Mouse (Mus musculus): ENCODE measurements around the gene Prkg1. TPM values are rescaled to one million over a fixed set of nuclear protein-coding genes. Genes with fewer than 3 reads are reported as not detected.
A peak's percentile ranks its signal among the peaks of the same experiment; 100 is the strongest.
"Not testable (repeated sequence)": the region's sequence is repeated elsewhere in the genome, so short reads cannot be mapped to it uniquely, and the experiment has no call there.

Gene Prkg1
- polyA plus RNA-seq, 1 experiment from 2014 or later, result 2.5 TPM

- H3K79me2 ChIP-seq (ENCODE audit: inconsistent target), result no peaks in the 10 kb centered on the region
- H3K36me3 ChIP-seq (ENCODE audit: inconsistent target), result no peaks in the 10 kb centered on the region
- no peak overlapping the region for H3K4me3 ChIP-seq (ENCODE audit: inconsistent target)
- 87% methylated on average over 2 of the region's 2 CpGs for WGBS (ENCODE audit: missing documents)
- H3K27ac ChIP-seq, result no peak overlapping the region
These were observed 473.6 kb downstream of the Prkg1 start for GRCm38 (mm10) chr19:31291231-31291630.

- no peaks in the 10 kb centered on the region for H3K36me3 ChIP-seq (ENCODE audit: inconsistent target)
- 98% methylated on average over 3 of the region's 3 CpGs for WGBS (ENCODE audit: missing documents)
- no peaks in the 10 kb centered on the region for H3K79me2 ChIP-seq (ENCODE audit: inconsistent target)
- no peak overlapping the region for H3K27ac ChIP-seq
- H3K4me3 ChIP-seq (ENCODE audit: inconsistent target), result no peak overlapping the region
These were observed 480.3 kb downstream of the Prkg1 start for GRCm38 (mm10) chr19:31284581-31284980.

DNA sequence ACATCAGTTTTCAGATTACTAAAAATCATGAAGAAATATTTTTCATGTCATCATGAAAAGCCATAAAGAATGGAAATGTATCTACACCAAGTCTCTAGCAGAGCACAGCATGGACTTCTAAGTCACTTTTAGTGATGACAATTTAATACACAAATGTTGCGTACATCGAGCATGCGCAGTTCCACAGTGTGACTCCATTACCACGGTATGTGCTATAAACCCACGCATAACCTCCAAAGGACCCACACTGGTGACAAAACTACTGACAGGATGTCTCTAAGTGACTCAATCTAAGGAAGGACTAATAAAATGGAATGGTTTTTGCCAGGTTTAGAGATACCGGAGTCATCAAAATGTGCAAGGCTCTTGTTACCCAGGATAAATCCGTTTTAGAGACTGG lies 480.7 kb downstream of the Prkg1 start:
- H3K27ac ChIP-seq, result no peak overlapping the region
- H3K36me3 ChIP-seq (ENCODE audit: inconsistent target), result no peaks in the 10 kb centered on the region
- H3K4me3 ChIP-seq (ENCODE audit: inconsistent target), result no peak overlapping the region
- no peaks in the 10 kb centered on the region for H3K79me2 ChIP-seq (ENCODE audit: inconsistent target)
- WGBS (ENCODE audit: missing documents), result 95% methylated on average over 7 of the region's 7 CpGs

GRCm38 (mm10) chr19:31283617-31284016 lies 481.2 kb downstream of the Prkg1 start:
- no peak overlapping the region for H3K4me3 ChIP-seq (ENCODE audit: inconsistent target)
- no peak overlapping the region for H3K27ac ChIP-seq
- WGBS (ENCODE audit: missing documents), result 94% methylated on average over 2 of the region's 2 CpGs
- H3K79me2 ChIP-seq (ENCODE audit: inconsistent target), result no peaks in the 10 kb centered on the region
- no peaks in the 10 kb centered on the region for H3K36me3 ChIP-seq (ENCODE audit: inconsistent target)

DNA sequence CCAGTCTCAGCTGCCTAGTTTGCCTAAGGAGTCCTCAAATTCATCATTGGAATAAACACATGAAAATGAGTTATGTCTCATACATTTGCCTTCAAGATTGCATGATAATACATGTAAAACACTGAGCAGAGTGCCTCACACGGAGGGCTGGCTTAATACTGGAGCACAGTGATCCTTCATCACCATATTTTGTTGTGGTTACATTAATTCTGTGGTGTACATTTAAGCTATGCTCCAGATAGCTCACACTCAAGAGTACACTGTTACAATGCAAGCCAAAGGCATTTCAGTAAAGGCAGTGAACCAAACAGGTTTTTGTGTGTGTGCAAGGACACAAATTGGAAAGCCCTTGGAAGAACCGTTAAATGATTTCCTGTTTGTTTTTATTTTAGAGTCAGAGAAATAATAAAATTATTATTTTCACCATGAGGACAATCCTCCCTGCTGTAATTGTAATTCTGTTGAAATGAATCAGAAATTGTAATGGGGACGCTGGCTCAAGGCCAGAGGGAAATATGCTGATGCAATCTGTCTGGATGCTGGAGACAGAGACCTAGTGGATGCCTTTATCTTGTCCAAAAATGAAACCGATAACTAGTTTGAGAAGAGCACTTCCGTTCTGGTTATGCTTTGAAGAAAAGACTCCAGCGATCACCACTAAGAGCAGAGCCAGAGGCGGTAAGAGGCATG lies 484.9 kb downstream of the Prkg1 start:
- H3K4me3 ChIP-seq (ENCODE audit: inconsistent target), result no peak overlapping the region
- no peaks in the 10 kb centered on the region for H3K79me2 ChIP-seq (ENCODE audit: inconsistent target)
- 81% methylated on average over 7 of the region's 7 CpGs for WGBS (ENCODE audit: missing documents)
- no peaks in the 10 kb centered on the region for H3K36me3 ChIP-seq (ENCODE audit: inconsistent target)
- H3K27ac ChIP-seq, result no peak overlapping the region

GRCm38 (mm10) chr19:31262438-31262837 lies 502.4 kb downstream of the Prkg1 start:
- no peak overlapping the region for H3K4me3 ChIP-seq (ENCODE audit: inconsistent target)
- H3K36me3 ChIP-seq (ENCODE audit: inconsistent target), result no peaks in the 10 kb centered on the region
- 92% methylated on average over 1 of the region's 1 CpGs for WGBS (ENCODE audit: missing documents)
- H3K27ac ChIP-seq, result no peak overlapping the region
- H3K79me2 ChIP-seq (ENCODE audit: inconsistent target), result no peaks in the 10 kb centered on the region

DNA sequence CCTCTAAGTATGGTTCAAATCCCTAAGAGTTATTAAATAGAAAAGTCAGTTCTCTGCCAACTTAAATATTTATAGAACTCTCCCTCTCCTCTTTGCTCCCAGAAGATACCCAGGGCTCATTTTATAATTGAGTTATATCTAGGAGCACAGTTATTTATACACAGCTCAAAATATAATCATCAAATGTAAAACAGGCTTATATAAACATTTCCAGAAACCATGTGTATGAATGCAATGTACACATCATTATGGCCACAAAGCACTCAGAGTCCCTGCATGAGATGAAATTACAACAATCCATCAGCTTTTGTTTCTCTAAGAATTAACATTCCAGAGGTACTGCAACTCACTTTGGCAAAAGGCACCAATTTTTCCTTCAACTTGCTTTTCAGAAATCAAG lies 504.3 kb downstream of the Prkg1 start:
- Histone ChIP-seq H3K36me3 (ENCODE audit: inconsistent target) (no peaks in the 10 kb centered on the region), H3K27ac (no peak overlapping the region), H3K79me2 (ENCODE audit: inconsistent target) (no peaks in the 10 kb centered on the region), H3K4me3 (ENCODE audit: inconsistent target) (no peak overlapping the region)

- Histone ChIP-seq H3K27ac (no peak overlapping the region), H3K36me3 (ENCODE audit: inconsistent target) (no peaks in the 10 kb centered on the region), H3K79me2 (ENCODE audit: inconsistent target) (no peaks in the 10 kb centered on the region), H3K4me3 (ENCODE audit: inconsistent target) (no peak overlapping the region)
- WGBS (ENCODE audit: missing documents), result 95% methylated on average over 2 of the region's 2 CpGs
These were observed 509.1 kb downstream of the Prkg1 start for GRCm38 (mm10) chr19:31255780-31256179.

DNA sequence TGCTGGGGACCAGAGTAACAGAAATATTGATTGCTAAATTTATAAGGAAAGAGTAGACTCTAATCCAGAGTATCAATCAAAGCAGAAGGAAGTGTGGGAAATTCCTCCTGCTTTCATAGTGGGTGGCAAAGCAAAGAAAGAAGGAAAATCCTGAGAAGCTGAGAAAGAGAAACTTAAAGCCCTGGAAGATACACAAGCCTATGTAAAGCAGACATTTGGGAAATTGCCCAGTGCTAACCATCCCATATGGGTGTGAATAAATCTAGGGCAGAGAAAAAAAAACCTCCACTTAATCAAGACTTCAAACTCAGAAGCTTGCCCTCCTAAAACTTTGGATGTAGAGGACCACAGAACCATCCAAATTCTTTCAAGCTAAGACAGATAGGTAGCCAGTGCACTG lies 532.4 kb downstream of the Prkg1 start:
- no peaks in the 10 kb centered on the region for H3K36me3 ChIP-seq (ENCODE audit: inconsistent target)
- no peak overlapping the region for H3K27ac ChIP-seq
- no peak overlapping the region for H3K4me3 ChIP-seq (ENCODE audit: inconsistent target)
- no peaks in the 10 kb centered on the region for H3K79me2 ChIP-seq (ENCODE audit: inconsistent target)

DNA sequence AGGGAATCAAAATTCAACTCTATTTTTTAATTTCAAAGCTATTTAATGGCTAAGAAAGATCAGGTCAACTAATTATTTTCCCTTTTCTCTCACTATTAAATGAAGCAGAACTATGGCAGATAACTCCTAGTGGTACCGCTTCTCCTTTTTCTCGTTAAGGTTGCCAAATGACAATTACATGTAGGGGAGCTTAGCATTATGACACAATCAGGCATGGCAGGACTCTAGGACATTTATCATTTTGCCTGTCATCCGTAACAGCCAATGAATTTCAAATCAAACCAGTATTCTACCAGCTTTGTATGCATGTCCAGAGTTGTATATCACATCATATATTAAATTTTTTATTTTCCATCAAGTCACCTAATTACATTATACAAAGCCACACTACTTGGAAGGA lies 536.4 kb downstream of the Prkg1 start:
- H3K36me3 ChIP-seq (ENCODE audit: inconsistent target), result no peaks in the 10 kb centered on the region
- no peak overlapping the region for H3K4me3 ChIP-seq (ENCODE audit: inconsistent target)
- WGBS (ENCODE audit: missing documents), result 32% methylated on average over 3 of the region's 3 CpGs
- H3K27ac ChIP-seq, result no peak overlapping the region
- no peaks in the 10 kb centered on the region for H3K79me2 ChIP-seq (ENCODE audit: inconsistent target)

DNA sequence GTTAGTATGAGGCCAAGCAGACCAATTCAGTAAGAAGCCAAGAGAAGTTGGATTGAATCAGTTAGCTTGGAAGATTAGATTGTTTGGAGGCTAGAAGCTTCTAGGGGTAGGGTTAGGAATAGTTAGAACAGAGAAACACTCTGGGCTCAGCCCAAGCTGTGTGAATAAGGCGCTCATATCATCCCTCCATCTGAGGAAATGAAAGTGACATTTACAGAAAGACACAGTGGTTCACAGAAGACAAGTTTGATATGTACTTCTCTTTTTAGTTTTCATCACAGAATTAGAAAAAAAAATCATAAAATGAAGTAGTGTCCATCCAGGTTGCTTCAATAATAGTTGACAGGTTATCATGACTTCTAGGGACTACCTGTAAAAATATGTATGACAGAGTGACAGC lies 541.4 kb downstream of the Prkg1 start:
- Histone ChIP-seq H3K27ac (no peak overlapping the region), H3K36me3 (ENCODE audit: inconsistent target) (no peaks in the 10 kb centered on the region), H3K4me3 (ENCODE audit: inconsistent target) (no peak overlapping the region), H3K79me2 (ENCODE audit: inconsistent target) (no peaks in the 10 kb centered on the region)
- 38% methylated on average over 1 of the region's 1 CpGs for WGBS (ENCODE audit: missing documents)

GRCm38 (mm10) chr19:31219261-31219660 lies 545.6 kb downstream of the Prkg1 start:
- H3K36me3 ChIP-seq (ENCODE audit: inconsistent target); H3K4me3 ChIP-seq (ENCODE audit: inconsistent target); H3K79me2 ChIP-seq (ENCODE audit: inconsistent target); H3K27ac ChIP-seq: not testable (repeated sequence)
- 96% methylated on average over 4 of the region's 4 CpGs for WGBS (ENCODE audit: missing documents)

GRCm38 (mm10) chr19:31210850-31211249 lies 554.0 kb downstream of the Prkg1 start:
- H3K36me3 ChIP-seq (ENCODE audit: inconsistent target), result no peaks in the 10 kb centered on the region
- no peak overlapping the region for H3K27ac ChIP-seq
- H3K79me2 ChIP-seq (ENCODE audit: inconsistent target), result no peaks in the 10 kb centered on the region
- WGBS (ENCODE audit: missing documents), result 19% methylated on average over 3 of the region's 3 CpGs
- no peak overlapping the region for H3K4me3 ChIP-seq (ENCODE audit: inconsistent target)

DNA sequence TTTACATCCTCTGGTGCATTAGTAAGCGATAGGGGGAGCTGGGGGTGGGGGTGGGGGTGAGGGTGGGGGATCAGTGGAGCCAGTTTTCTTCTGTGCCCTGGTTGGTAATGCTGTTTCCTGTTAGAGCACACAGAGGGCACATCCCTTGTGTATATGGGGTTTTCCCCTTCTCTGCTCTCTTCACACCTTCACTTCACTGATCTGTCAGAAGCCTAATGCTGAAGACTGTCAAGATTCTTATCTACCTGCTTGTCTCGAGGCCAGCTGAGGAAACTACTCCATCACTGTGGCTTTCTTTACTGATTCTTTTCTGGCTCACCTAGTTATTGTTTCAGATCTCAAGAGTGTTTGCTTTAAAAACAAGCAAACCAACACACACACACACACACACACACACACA lies 554.4 kb downstream of the Prkg1 start:
- WGBS (ENCODE audit: missing documents), result 33% methylated on average over 2 of the region's 2 CpGs
- H3K27ac ChIP-seq, result no peak overlapping the region

GRCm38 (mm10) chr19:31199583-31199982 lies 565.2 kb downstream of the Prkg1 start:
- peak overlapping the region; percentile 5; the same call in 1 of the 2 replicates for H3K4me3 ChIP-seq (ENCODE audit: inconsistent target)
- H3K27ac ChIP-seq, result no peak overlapping the region
- 9% methylated on average over 5 of the region's 5 CpGs for WGBS (ENCODE audit: missing documents)
- H3K79me2 ChIP-seq (ENCODE audit: inconsistent target), result no peaks in the 10 kb centered on the region
- no peaks in the 10 kb centered on the region for H3K36me3 ChIP-seq (ENCODE audit: inconsistent target)

More for the DNA sequence above, 554.4 kb downstream of the Prkg1 start:
- Histone ChIP-seq H3K4me3 (ENCODE audit: inconsistent target) (no peak overlapping the region), H3K36me3 (ENCODE audit: inconsistent target) (no peaks in the 10 kb centered on the region), H3K79me2 (ENCODE audit: inconsistent target) (no peaks in the 10 kb centered on the region)

GRCm38 (mm10) chr19:31198461-31198860 lies 566.4 kb downstream of the Prkg1 start:
- 46% methylated on average over 4 of the region's 4 CpGs for WGBS (ENCODE audit: missing documents)
- Histone ChIP-seq H3K27ac (no peak overlapping the region), H3K79me2 (ENCODE audit: inconsistent target) (no peaks in the 10 kb centered on the region)

More at GRCm38 (mm10) chr19:31198461-31198860, 566.4 kb downstream of the Prkg1 start:
- Histone ChIP-seq H3K36me3 (ENCODE audit: inconsistent target) (no peaks in the 10 kb centered on the region), H3K4me3 (ENCODE audit: inconsistent target) (no peak overlapping the region)
